Mouse (Mus musculus) left cerebral cortex, postnatal 14 days (tissue): Measurements from ENCODE around the gene Tgfbrap1. TPM values are rescaled to one million over a fixed set of nuclear protein-coding genes. Genes with fewer than 3 reads are reported as not detected.
"Not testable (repeated sequence)": the region's sequence is repeated elsewhere in the genome, so short reads cannot be mapped to it uniquely, and the experiment has no call there.

Experiments used
- DNase-seq, 2 experiments: peaks; one replicate each; pipeline ENCODE4 v3.0.0; 2021 to 2022; ENCODE audit warnings: low spot score in 2 of 2, mixed read lengths in 1 of 2
- intact Hi-C: fragments of 180-260 bp; cut with DNase I; formaldehyde crosslinking; loops from one replicate; pipeline ENCODE4 v1.15.1; 2025
- microRNA-seq, 2 experiments: library from miRNA; unstranded; fragments of <30 nt; microRNA quantifications; one replicate each; pipeline ENCODE4 v1.2.0; 2022
- total RNA-seq, 2 experiments: library from RNA; stranded (reverse); gene quantifications; 2 replicates each; pipeline ENCODE4 v1.2.3; 2021

Gene Tgfbrap1
- total RNA-seq, 2 experiments from 2014 or later, result 40.3 to 41.7 TPM

GRCm38 (mm10) chr1:43047811-43048210 lies 50.6 kb downstream of the Tgfbrap1 start:
- DNase-seq, result peak; percentile 43 to 58
- intact Hi-C loops, result loop anchor here (5.0 kb wide), 1 partner anchor 136 kb away; no protein-coding TSS in a partner anchor

- DNase-seq, result no peak
- intact Hi-C loops, result loop anchor here (5.0 kb wide), 1 partner anchor 135 kb away; no protein-coding TSS in a partner anchor
These were observed 51.4 kb downstream of the Tgfbrap1 start for GRCm38 (mm10) chr1:43046990-43047389.

- intact Hi-C loops, result loop anchor here (5.0 kb wide), 1 partner anchor 133 kb away; no protein-coding TSS in a partner anchor
- DNase-seq, result no peak
These were observed 53.0 kb downstream of the Tgfbrap1 start for GRCm38 (mm10) chr1:43045204-43045982.

GRCm38 (mm10) chr1:43042271-43042670 lies 56.2 kb downstream of the Tgfbrap1 start:
- intact Hi-C loops, result no loop called here

GRCm38 (mm10) chr1:43036014-43036413 lies 62.4 kb downstream of the Tgfbrap1 start:
- no peak for DNase-seq
- intact Hi-C loops, result no loop called here

More at GRCm38 (mm10) chr1:43042271-43042670, 56.2 kb downstream of the Tgfbrap1 start:
- peak; percentile 46 to 56 for DNase-seq

- intact Hi-C loops, DNase-seq: not testable (repeated sequence)
These were observed 83.2 kb downstream of the Tgfbrap1 start for GRCm38 (mm10) chr1:43015153-43015685.

GRCm38 (mm10) chr1:43010461-43010860 lies 88.0 kb downstream of the Tgfbrap1 start:
- intact Hi-C loops, result no loop called here
- no peak for DNase-seq

- intact Hi-C loops, result no loop called here
- DNase-seq, result no peak
These were observed 91.9 kb downstream of the Tgfbrap1 start for GRCm38 (mm10) chr1:43006524-43006923.

GRCm38 (mm10) chr1:43006051-43006514 lies 92.4 kb downstream of the Tgfbrap1 start:
- peak; percentile 12 to 44 for DNase-seq
- intact Hi-C loops, result no loop called here

Small RNA genes lying within 50 kb of the gene (microRNA-seq; reads per million reads assigned to microRNA genes)
- 0 reads per million in 2 experiments for gene Gm24001

Other genes with a start within 250 kb of the Tgfbrap1 start
- gene Mrps9, start 247.4 kb downstream of the Tgfbrap1 start, total RNA-seq, result 10 to 100 TPM; 37.5 to 41.2 TPM
- 10 to 100 TPM; 17.1 to 18.4 TPM for gene Gpr45, start 145.8 kb downstream of the Tgfbrap1 start, total RNA-seq
- 10 to 100 TPM; 19.8 to 20.3 TPM for gene AI597479, start 73 bp upstream of the Tgfbrap1 start, total RNA-seq
- gene Fhl2, start 98.3 kb upstream of the Tgfbrap1 start, total RNA-seq, result 10 to 100 TPM; 48.4 to 55.9 TPM